Comparison of ENCODE assay signal across 8 mouse cellular contexts in the genomic region with DNA sequence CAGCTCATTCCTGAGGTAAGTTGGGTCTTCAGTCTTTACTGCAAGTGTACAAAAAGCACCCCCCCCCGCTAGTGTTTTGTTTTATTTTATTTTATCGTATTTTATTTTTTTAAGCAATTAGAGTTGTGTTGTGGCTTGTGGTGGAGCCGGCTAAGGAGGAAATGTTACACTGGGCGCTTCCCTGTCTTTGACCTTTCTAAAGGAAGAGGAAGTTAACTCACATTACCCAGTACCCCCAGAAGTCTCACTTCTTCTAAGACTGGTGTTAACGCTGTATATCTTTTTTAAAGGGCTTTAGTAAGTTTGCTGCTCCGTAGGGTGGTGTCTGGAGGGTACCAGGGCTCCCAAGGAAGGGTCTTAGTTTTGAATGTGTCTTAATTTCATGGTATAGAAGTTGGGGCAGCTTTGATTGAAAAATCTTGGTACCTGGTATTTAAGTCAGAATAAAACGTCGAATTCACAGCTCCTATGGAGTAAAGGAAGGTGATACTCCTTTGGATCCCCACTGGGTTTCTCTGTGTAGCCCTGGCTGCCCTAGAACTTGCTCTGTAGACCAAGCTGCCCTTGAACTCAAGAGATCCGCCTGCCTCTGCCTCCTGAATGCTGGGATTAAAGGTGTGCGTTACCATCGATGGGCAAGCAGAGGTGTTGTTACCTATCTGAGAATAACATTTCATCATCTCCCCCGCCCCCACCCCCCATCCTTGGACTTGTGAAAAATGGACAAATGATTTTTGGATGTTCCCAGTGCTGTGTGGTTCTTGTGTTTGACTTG. TPM values are rescaled to one million over a fixed set of nuclear protein-coding genes. Genes with fewer than 3 reads are reported as not detected.
DNase-seq lines count a peak whose midpoint lies in the region; ATAC-seq and TF ChIP-seq lines count a peak whose summit lies in the region.

No protein-coding gene starts in this region.

- H3K4me2 ChIP-seq in kidney, embryonic 15.5 days, result peak overlapping the region; percentile 76
- peak overlapping the region; percentile 70 for H3K4me2 ChIP-seq in hindbrain, embryonic 15.5 days
- peak overlapping the region; percentile 76 for H3K4me2 ChIP-seq in midbrain, embryonic 11.5 days

- ATAC-seq in kidney, embryonic 15.5 days (replicated peaks; ENCODE audit: low FRiP score), result no peak
- ATAC-seq in hindbrain, embryonic 15.5 days (ENCODE audit: low FRiP score, low read depth), result no peak
- ATAC-seq in midbrain, embryonic 11.5 days (ENCODE audit: low FRiP score), result no peak

- no peak for TF ChIP-seq CTCF in cortical plate, adult 2 months (IDR thresholded peaks at IDR 0.05; ENCODE audit: extremely low read depth, insufficient read depth, low read length)

- no peaks in the 10 kb centered on the region for H3K9me3 ChIP-seq in kidney, embryonic 15.5 days (replicated peaks)
- H3K9me3 ChIP-seq in hindbrain, embryonic 15.5 days, result no peaks in the 10 kb centered on the region
- H3K9me3 ChIP-seq in midbrain, embryonic 11.5 days (ENCODE audit: control insufficient read depth, low read length), result no peaks in the 10 kb centered on the region

- no peak for TF ChIP-seq POLR2A in cortical plate, adult 2 months (IDR thresholded peaks at IDR 0.05; ENCODE audit: extremely low read depth, insufficient read depth, low read length)

- H3K4me3 ChIP-seq in kidney, embryonic 15.5 days (replicated peaks), result peak overlapping the region; percentile 69
- H3K4me3 ChIP-seq in cortical plate, adult 2 months (ENCODE audit: insufficient read depth, low read length), result peak overlapping the region; percentile 70
- H3K4me3 ChIP-seq in hindbrain, embryonic 15.5 days, result peak overlapping the region; percentile 94
- peak overlapping the region; percentile 100 for H3K4me3 ChIP-seq in midbrain, embryonic 11.5 days (ENCODE audit: low read depth, low read length)

- H3K9ac ChIP-seq in kidney, embryonic 15.5 days, result peak overlapping the region; percentile 95
- H3K9ac ChIP-seq in hindbrain, embryonic 15.5 days, result peak overlapping the region; percentile 98
- H3K9ac ChIP-seq in midbrain, embryonic 11.5 days (ENCODE audit: low read length), result peak overlapping the region; percentile 100

- H3K27ac ChIP-seq in kidney, embryonic 15.5 days, result peak overlapping the region; percentile 91
- peak overlapping the region; percentile 92; the same call in 1 of the 2 replicates for H3K27ac ChIP-seq in cortical plate, adult 2 months (ENCODE audit: insufficient read depth, low read length)
- H3K27ac ChIP-seq in hindbrain, embryonic 15.5 days (replicated peaks), result peak overlapping the region; percentile 97; the same call in 1 of the 2 replicates
- H3K27ac ChIP-seq in midbrain, embryonic 11.5 days (ENCODE audit: low read depth, low read length), result no peak overlapping the region

- DNase-seq in kidney, postnatal 36 days, result no peak
- peak; percentile 86 for DNase-seq in midbrain, embryonic 11.5 days (ENCODE audit: low spot score, missing footprints)
- DNase-seq in embryo, embryonic 10.5 days (ENCODE audit: low spot score), result no peak
- DNase-seq in adrenal gland, postnatal 10 days, result no peak
- DNase-seq in right cerebral cortex, postnatal 14 days, result no peak

- peaks cover 35% of the 10 kb centered on the region for H3K36me3 ChIP-seq in kidney, embryonic 15.5 days
- H3K36me3 ChIP-seq in hindbrain, embryonic 15.5 days, result peaks cover 15% of the 10 kb centered on the region
- peaks cover 8% of the 10 kb centered on the region for H3K36me3 ChIP-seq in midbrain, embryonic 11.5 days (ENCODE audit: control insufficient read depth, insufficient read depth, low read length)

- H3K4me1 ChIP-seq in kidney, embryonic 15.5 days, result peaks cover 44% of the 10 kb centered on the region
- peaks cover 6% of the 10 kb centered on the region for H3K4me1 ChIP-seq in cortical plate, adult 2 months (ENCODE audit: control insufficient read depth, insufficient read depth, low read length)
- peaks cover 45% of the 10 kb centered on the region for H3K4me1 ChIP-seq in hindbrain, embryonic 15.5 days (replicated peaks)
- peaks cover 27% of the 10 kb centered on the region for H3K4me1 ChIP-seq in midbrain, embryonic 11.5 days (ENCODE audit: control insufficient read depth, insufficient read depth, low read length)

- H3K27me3 ChIP-seq in kidney, embryonic 15.5 days, result no peaks in the 10 kb centered on the region
- H3K27me3 ChIP-seq in hindbrain, embryonic 15.5 days, result no peaks in the 10 kb centered on the region
- no peaks in the 10 kb centered on the region for H3K27me3 ChIP-seq in midbrain, embryonic 11.5 days (ENCODE audit: control insufficient read depth, insufficient read depth, low read length)

- 36% methylated on average over 12 of the region's 12 CpGs for WGBS in kidney, embryonic 15.5 days
- WGBS in hindbrain, embryonic 15.5 days, result 41% methylated on average over 12 of the region's 12 CpGs
- 48% methylated on average over 12 of the region's 12 CpGs for WGBS in midbrain, embryonic 11.5 days

RNA-seq across cellular contexts. Expression of gene Eif4g3, which starts 1.9 kb away (rescaled TPM):
- 38.6 and 40.0 TPM in 2 replicates for polyA plus RNA-seq in kidney, embryonic 15.5 days (2015; fragmentation: Nextera tagmentation; extraction: Ambion mirVana)
- polyA plus RNA-seq in cortical plate, adult 2 months (2012; rRNA removed), result 148 and 164 TPM in 2 replicates
- 49.9 and 51.0 TPM in 2 replicates for polyA plus RNA-seq in hindbrain, embryonic 15.5 days (2015; fragmentation: Nextera tagmentation; extraction: Ambion mirVana)
- 39.5 and 41.9 TPM in 2 replicates for polyA plus RNA-seq in midbrain, embryonic 11.5 days (2014; fragmentation: Nextera tagmentation; extraction: Ambion mirVana)
- 10 to 100 TPM; 72.1 to 93.7 TPM for total RNA-seq in adrenal gland, postnatal 10 days (2021)
